8 mouse cellular contexts compared by ENCODE assay signal in the genomic region with DNA sequence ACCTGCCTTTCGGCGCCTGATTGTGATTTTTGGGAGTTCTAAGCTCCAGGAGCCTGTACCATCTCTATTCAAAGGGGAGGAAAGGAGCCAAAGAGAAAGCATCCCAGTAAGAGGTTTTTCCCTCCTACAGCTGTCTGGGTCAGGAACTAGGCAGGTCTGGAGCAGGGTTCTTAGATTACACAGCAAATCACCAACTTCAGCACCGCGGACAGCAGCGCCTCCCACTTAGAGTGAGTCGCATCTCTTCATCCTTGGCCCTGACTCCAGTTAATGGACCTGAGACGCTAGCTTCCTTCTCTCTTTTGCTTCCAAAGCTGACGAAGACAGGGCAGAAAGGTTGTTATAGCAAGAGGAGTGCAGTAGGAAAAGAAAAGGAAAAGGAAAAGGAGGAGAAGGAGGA. TPM values are rescaled to one million over a fixed set of nuclear protein-coding genes. Genes with fewer than 3 reads are reported as not detected.
DNase-seq lines count a peak whose midpoint lies in the region; ATAC-seq and TF ChIP-seq lines count a peak whose summit lies in the region.

Gene Cntnap2, plus strand, starts transcription at position 267 of the 400 bp plus-strand sequence.

- peak within 1 kb of the TSS; percentile 76 for H3K9ac ChIP-seq in forebrain, embryonic 16.5 days (replicated peaks; ENCODE audit: low read depth, low read length)
- peak within 1 kb of the TSS; percentile 36 for H3K9ac ChIP-seq in midbrain, embryonic 11.5 days (ENCODE audit: low read length)

- TF ChIP-seq CTCF in cerebellum, adult 2 months (IDR thresholded peaks at IDR 0.05; ENCODE audit: borderline replicate concordance, insufficient read depth, low read depth, low read length) = peak; percentile 4; the same call in 1 of the 2 replicates

- WGBS in cerebellum, adult 2 months = 4% methylated on average over 8 of the region's 8 CpGs
- 11% methylated on average over 7 of the region's 8 CpGs for WGBS in forebrain, embryonic 16.5 days
- 12% methylated on average over 8 of the region's 8 CpGs for WGBS in midbrain, embryonic 11.5 days

- H3K4me2 ChIP-seq in forebrain, embryonic 16.5 days (ENCODE audit: low read length) = peak within 1 kb of the TSS; percentile 76
- H3K4me2 ChIP-seq in midbrain, embryonic 11.5 days = peak within 1 kb of the TSS; percentile 70

- H3K4me1 ChIP-seq in cerebellum, adult 2 months (ENCODE audit: control insufficient read depth, insufficient read depth, low read length) = no peaks in the 10 kb centered on the region; the same call in 1 of the 2 replicates
- H3K4me1 ChIP-seq in forebrain, embryonic 16.5 days (replicated peaks; ENCODE audit: control insufficient read depth, insufficient read depth, low read length) = peaks cover 3% of the 10 kb centered on the region; the same call in 1 of the 2 replicates
- no peaks in the 10 kb centered on the region for H3K4me1 ChIP-seq in midbrain, embryonic 11.5 days (ENCODE audit: control insufficient read depth, insufficient read depth, low read length)

- no peak for TF ChIP-seq POLR2A in cerebellum, adult 2 months (IDR thresholded peaks at IDR 0.05; ENCODE audit: borderline replicate concordance, insufficient read depth, low read length)

- H3K4me3 ChIP-seq in cerebellum, adult 2 months (replicated peaks; ENCODE audit: insufficient read depth, low read depth, low read length) = peak within 1 kb of the TSS; percentile 78
- peak within 1 kb of the TSS; percentile 67 for H3K4me3 ChIP-seq in forebrain, embryonic 16.5 days (replicated peaks; ENCODE audit: low read length)
- peak within 1 kb of the TSS; percentile 42 for H3K4me3 ChIP-seq in midbrain, embryonic 11.5 days (ENCODE audit: low read depth, low read length)

- peak; percentile 37 for DNase-seq in urinary bladder, postnatal 14 days (ENCODE audit: low spot score)
- DNase-seq in urinary bladder, postnatal 10 days (ENCODE audit: low spot score) = no peak
- peak; percentile 61 to 64 for DNase-seq in cerebellum, adult 2 months
- DNase-seq in layer of hippocampus, adult 18-20 months (ENCODE audit: low spot score in 2 of 2) = peak; percentile 30 to 32
- peak; percentile 97 for DNase-seq in midbrain, embryonic 11.5 days (ENCODE audit: low spot score, missing footprints)
- peak; percentile 59 for DNase-seq in right cerebral cortex, postnatal 4 days

- no peaks in the 10 kb centered on the region for H3K36me3 ChIP-seq in forebrain, embryonic 16.5 days (ENCODE audit: control insufficient read depth, insufficient read depth)
- H3K36me3 ChIP-seq in midbrain, embryonic 11.5 days (ENCODE audit: control insufficient read depth, insufficient read depth, low read length) = no peaks in the 10 kb centered on the region

- no peaks in the 10 kb centered on the region for H3K9me3 ChIP-seq in forebrain, embryonic 16.5 days (ENCODE audit: control insufficient read depth, low read length)
- H3K9me3 ChIP-seq in midbrain, embryonic 11.5 days (ENCODE audit: control insufficient read depth, low read length) = no peaks in the 10 kb centered on the region

- no peaks in the 10 kb centered on the region for H3K27me3 ChIP-seq in cerebellum, adult 2 months (ENCODE audit: control insufficient read depth, insufficient read depth, low read length)
- no peaks in the 10 kb centered on the region for H3K27me3 ChIP-seq in forebrain, embryonic 16.5 days (replicated peaks; ENCODE audit: control insufficient read depth, insufficient read depth, low read length)
- H3K27me3 ChIP-seq in midbrain, embryonic 11.5 days (ENCODE audit: control insufficient read depth, insufficient read depth, low read length) = no peaks in the 10 kb centered on the region

- peak; percentile 41; the same call in 1 of the 2 replicates for ATAC-seq in forebrain, embryonic 16.5 days
- ATAC-seq in midbrain, embryonic 11.5 days (ENCODE audit: low FRiP score) = peak; percentile 71
- no peak for ATAC-seq in erythroid progenitor cell, adult 5-6 weeks (replicated peaks; ENCODE audit: low FRiP score, poor library complexity, severe bottlenecking)

- H3K27ac ChIP-seq in cerebellum, adult 2 months (ENCODE audit: insufficient read depth, low read length) = peak within 1 kb of the TSS; percentile 96
- peak within 1 kb of the TSS; percentile 69; the same call in 1 of the 2 replicates for H3K27ac ChIP-seq in forebrain, embryonic 16.5 days (ENCODE audit: low read length)
- H3K27ac ChIP-seq in midbrain, embryonic 11.5 days (ENCODE audit: low read depth, low read length) = no peak within 1 kb of the TSS; the same call in 1 of the 2 replicates

RNA-seq across cellular contexts. Expression of gene Cntnap2, which starts in this region (rescaled TPM):
- 28.5 and 32.4 TPM in 2 replicates for polyA plus RNA-seq in cerebellum, adult 2 months (2012; rRNA removed)
- polyA plus RNA-seq in forebrain, embryonic 16.5 days (2015; fragmentation: Nextera tagmentation; extraction: Ambion mirVana) = 49.8 and 72.7 TPM in 2 replicates
- 100 to 1,000 TPM in 1 of 2 experiments, 10 to 100 TPM in 1; 97.6 to 118 TPM for total RNA-seq in layer of hippocampus, adult 18-20 months (2021)
- polyA plus RNA-seq in midbrain, embryonic 11.5 days (2014; fragmentation: Nextera tagmentation; extraction: Ambion mirVana) = 24.7 and 25.3 TPM in 2 replicates
- not detected in 2 replicates for total RNA-seq in erythroid progenitor cell, adult 5-6 weeks (2015; ENCODE audit: low replicate concordance)
- total RNA-seq in erythroid progenitor cell, adult 5-6 weeks (2017; ENCODE audit: low replicate concordance) = not detected in 2 replicates

Comparison
In these comparisons a context has a peak if more than half of its experiments do, and no peak if none do; other contexts are left out.
1. RNA of gene Cntnap2 (total RNA-seq): 97.6 to 118 TPM in layer of hippocampus, adult 18-20 months; not detected in erythroid progenitor cell, adult 5-6 weeks; every median in the first group is over 10 times any median in the second.
2. Peak in every context shown above with its lines, with median percentiles within 50 percentile points of each other: H3K4me3 ChIP-seq.